Mouse (Mus musculus): Measurements from ENCODE around the gene Gm7849.
"Not testable (repeated sequence)": the region's sequence is repeated elsewhere in the genome, so short reads cannot be mapped to it uniquely, and the experiment has no call there.

Gm7849 gene

DNA sequence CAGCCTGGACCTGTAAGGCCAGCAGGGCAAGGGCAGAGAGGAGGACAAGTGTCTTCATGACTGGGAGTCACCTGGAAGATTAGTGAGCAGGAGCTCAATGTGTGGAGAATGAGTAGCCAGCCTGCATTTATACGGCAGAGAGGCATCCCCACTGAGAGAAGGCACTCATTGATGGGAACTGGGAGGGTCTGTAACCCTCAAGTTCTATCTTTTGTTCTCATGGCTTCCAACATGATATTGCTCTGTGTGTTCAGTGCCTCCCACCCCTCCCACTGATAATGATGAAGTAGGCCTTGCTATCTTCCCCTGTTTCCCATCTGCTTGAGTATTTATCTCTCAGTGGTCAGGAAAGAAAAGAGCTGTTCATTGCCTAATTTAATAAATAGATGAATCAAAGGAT is at the start of gene Gm7849:
TSS of gene Gm7849 (minus strand) at position 101 of the 400 bp plus-strand sequence.
- DNase-seq, result not testable (repeated sequence)

DNA sequence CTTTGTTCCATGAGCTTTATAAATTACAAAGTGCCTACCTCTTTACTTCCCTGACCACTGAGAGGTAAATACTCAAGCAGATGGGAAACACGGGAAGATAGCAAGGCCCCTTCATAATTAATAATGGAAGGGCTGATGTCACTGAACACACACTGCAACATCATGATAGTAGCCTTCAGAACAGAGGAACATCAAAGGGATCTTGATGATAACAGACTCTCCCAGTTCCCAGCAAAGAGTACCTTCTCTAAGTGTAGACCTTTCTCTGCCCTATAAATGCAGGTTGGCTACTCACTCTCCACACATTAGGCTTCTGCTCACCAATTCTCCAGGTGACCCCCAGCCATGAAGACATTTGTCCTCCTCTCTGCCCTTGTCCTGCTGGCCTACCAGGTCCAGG is 29.2 kb downstream of the Gm7849 start, which contains the start of gene Defa36:
TSS of gene Defa36 (plus strand) at position 301 of the 400 bp plus-strand sequence.
- DNase-seq, result not testable (repeated sequence)

Data from cerebellum, postnatal 10 days (tissue).